8 mouse cellular contexts compared by ENCODE assay signal in genomic region chr13:20900396-20900971, GRCm38 (mm10).
DNase-seq lines count a peak whose midpoint lies in the region; ATAC-seq and TF ChIP-seq lines count a peak whose summit lies in the region.

No protein-coding gene starts in this region.

- H3K9ac ChIP-seq in liver, postnatal 0 days (replicated peaks), result no peak overlapping the region
- peak overlapping the region; percentile 4; the same call in 1 of the 2 replicates for H3K9ac ChIP-seq in heart, embryonic 16.5 days (ENCODE audit: low read length)

- no peak for TF ChIP-seq CTCF in liver, postnatal 0 days (IDR thresholded peaks at IDR 0.05; ENCODE audit: low read depth)

- ATAC-seq in liver, postnatal 0 days, result no peak
- ATAC-seq in heart, embryonic 16.5 days (replicated peaks; ENCODE audit: extremely low read depth, insufficient read depth, low FRiP score), result peak; percentile 98

- H3K9me3 ChIP-seq in liver, postnatal 0 days (ENCODE audit: low read length), result no peaks in the 10 kb centered on the region
- no peaks in the 10 kb centered on the region for H3K9me3 ChIP-seq in heart, embryonic 16.5 days (replicated peaks; ENCODE audit: control insufficient read depth, low read length)

- no peaks in the 10 kb centered on the region for H3K36me3 ChIP-seq in liver, postnatal 0 days (replicated peaks; ENCODE audit: insufficient read depth, low read length)
- no peaks in the 10 kb centered on the region for H3K36me3 ChIP-seq in heart, embryonic 16.5 days (ENCODE audit: control insufficient read depth, insufficient read depth)

- H3K4me3 ChIP-seq in liver, postnatal 0 days (ENCODE audit: low read depth, low read length), result no peak overlapping the region
- H3K4me3 ChIP-seq in heart, embryonic 16.5 days (ENCODE audit: low read length), result no peak overlapping the region

- no peak overlapping the region for H3K27ac ChIP-seq in liver, postnatal 0 days (ENCODE audit: low read depth)
- H3K27ac ChIP-seq in heart, embryonic 16.5 days (ENCODE audit: low read length), result peak overlapping the region; percentile 60; the same call in 1 of the 2 replicates

- WGBS in liver, postnatal 0 days (ENCODE audit: insufficient replicate concordance), result 55% methylated on average over 8 of the region's 8 CpGs
- WGBS in heart, embryonic 16.5 days, result 14% methylated on average over 8 of the region's 8 CpGs

- no peak for TF ChIP-seq EP300 in liver, postnatal 0 days (IDR thresholded peaks at IDR 0.05; ENCODE audit: low read depth)

- H3K27me3 ChIP-seq in liver, postnatal 0 days (ENCODE audit: insufficient read depth, low read length), result no peaks in the 10 kb centered on the region
- no peaks in the 10 kb centered on the region for H3K27me3 ChIP-seq in heart, embryonic 16.5 days (ENCODE audit: control insufficient read depth, insufficient read depth, low read length)

- no peaks in the 10 kb centered on the region for H3K4me1 ChIP-seq in liver, postnatal 0 days (ENCODE audit: insufficient read depth)
- H3K4me1 ChIP-seq in heart, embryonic 16.5 days (ENCODE audit: control insufficient read depth, insufficient read depth, low read length), result peaks cover 15% of the 10 kb centered on the region

- no peak overlapping the region for H3K4me2 ChIP-seq in liver, postnatal 0 days (ENCODE audit: low read depth, low read length)
- H3K4me2 ChIP-seq in heart, embryonic 16.5 days (ENCODE audit: low read depth, low read length), result peak overlapping the region; percentile 12; the same call in 1 of the 2 replicates

- DNase-seq in liver, result peak; percentile 32
- DNase-seq in liver, postnatal 0 days, result no peak
- DNase-seq in cerebellum, postnatal 14 days, result peak; percentile 78 to 82
- peak; percentile 44 to 70 for DNase-seq in kidney, postnatal 36 days
- DNase-seq in right cerebral cortex, postnatal 4 days, result peak; percentile 51
- no peak for DNase-seq in layer of hippocampus, postnatal 36 days
- DNase-seq in natural killer cell, adult 2 months (ENCODE audit: low spot score in 2 of 2), result no peak

Comparison
In these comparisons a context has a peak if more than half of its experiments do, and no peak if none do; other contexts are left out.
1. DNase-seq: peak in liver (single experiment), cerebellum, postnatal 14 days (2 of 2), kidney, postnatal 36 days (2 of 2) and right cerebral cortex, postnatal 4 days (single experiment); none in liver, postnatal 0 days (single experiment), layer of hippocampus, postnatal 36 days (0 of 2) and natural killer cell, adult 2 months (0 of 2).